Mouse (Mus musculus) midbrain, embryonic 10.5 days (tissue): Measurements from ENCODE around the gene Myh10. TPM values are rescaled to one million over a fixed set of nuclear protein-coding genes. Genes with fewer than 3 reads are reported as not detected.

Experiments
- DNase-seq: peaks from one replicate; pipeline ENCODE4 v3.0.0-alpha.2; 2017; ENCODE audit warnings: low spot score
- H3K27ac ChIP-seq: fragments of 300-500 bp; sonication (generic); replicated peaks from 2 replicates; pipeline ENCODE4 v1.5.1; 2016; ENCODE audit warnings: mild to moderate bottlenecking
- H3K27me3 ChIP-seq: fragments of 300-500 bp; sonication (generic); 2 replicates; pipeline ENCODE4 v1.6.1; 2016; ENCODE audit warnings: low read depth, mild to moderate bottlenecking; ENCODE audit not compliant: poor library complexity, severe bottlenecking
- H3K36me3 ChIP-seq: fragments of 300-500 bp; sonication (generic); 2 replicates; pipeline ENCODE4 v1.6.1; 2016; ENCODE audit warnings: mild to moderate bottlenecking, moderate library complexity
- H3K4me1 ChIP-seq: fragments of 300-500 bp; sonication (generic); 2 replicates; pipeline ENCODE4 v1.6.1; 2016
- H3K4me3 ChIP-seq: fragments of 300-500 bp; sonication (generic); 2 replicates; pipeline ENCODE4 v1.5.1; 2016; ENCODE audit warnings: mild to moderate bottlenecking, moderate library complexity
- H3K9me3 ChIP-seq: fragments of 300-500 bp; sonication (generic); replicated peaks from 2 replicates; pipeline ENCODE4 v1.6.1; 2016; ENCODE audit warnings: mild to moderate bottlenecking
- WGBS: fragments of 180-500 bp; shearing (Covaris S2); methylation state at CpG from one replicate; pipeline ENCODE4 v1.1.7; 2016; 5-methylcytosine and 5-hydroxymethylcytosine counted together
- polyA plus RNA-seq: library from polyadenylated mRNA; unstranded; fragments of >200 nt; fragmentation: Nextera tagmentation; extraction: Ambion mirVana; gene quantifications from 2 replicates; pipeline ENCODE4 v1.2.1, GENCODE M21; 2016

The Myh10 gene
- polyA plus RNA-seq, 1 experiment from 2014 or later, result 134 TPM

GRCm38 (mm10) chr11:68839606-68840005 lies 148.2 kb downstream of the Myh10 start:
- peaks cover 85% of the 10 kb centered on the region for H3K36me3 ChIP-seq
- DNase-seq, result no peak
- H3K4me3 ChIP-seq, result no peak overlapping the region
- no peaks in the 10 kb centered on the region for H3K9me3 ChIP-seq
- no peaks in the 10 kb centered on the region for H3K27me3 ChIP-seq
- no peak overlapping the region for H3K27ac ChIP-seq
- WGBS, result 69% methylated on average over 5 of the region's 5 CpGs
- peaks cover 7% of the 10 kb centered on the region; the same call in 1 of the 2 replicates for H3K4me1 ChIP-seq

- no peak overlapping the region for H3K4me3 ChIP-seq
- H3K9me3 ChIP-seq, result no peaks in the 10 kb centered on the region
- no peak for DNase-seq
- no peak overlapping the region for H3K27ac ChIP-seq
- H3K4me1 ChIP-seq, result peaks cover 42% of the 10 kb centered on the region
- no peaks in the 10 kb centered on the region for H3K27me3 ChIP-seq
- H3K36me3 ChIP-seq, result no peaks in the 10 kb centered on the region
- WGBS, result 91% methylated on average over 7 of the region's 7 CpGs
Observed at GRCm38 (mm10) chr11:68850862-68851261, 159.5 kb downstream of the Myh10 start.

- Histone ChIP-seq H3K27me3 (no peaks in the 10 kb centered on the region), H3K27ac (peak overlapping the region; percentile 90), H3K4me3 (peak overlapping the region; percentile 81), H3K36me3 (no peaks in the 10 kb centered on the region), H3K4me1 (peaks cover 42% of the 10 kb centered on the region), H3K9me3 (no peaks in the 10 kb centered on the region)
- 6% methylated on average over 13 of the region's 13 CpGs for WGBS
- no peak for DNase-seq
Observed at GRCm38 (mm10) chr11:68851644-68852485, 160.5 kb downstream of the Myh10 start.

GRCm38 (mm10) chr11:68852486-68852901 lies 161.1 kb downstream of the Myh10 start:
- Histone ChIP-seq H3K9me3 (no peaks in the 10 kb centered on the region), H3K4me1 (peaks cover 42% of the 10 kb centered on the region), H3K27me3 (no peaks in the 10 kb centered on the region), H3K36me3 (no peaks in the 10 kb centered on the region), H3K27ac (peak overlapping the region; percentile 90), H3K4me3 (peak overlapping the region; percentile 81)
- WGBS, result under 1% methylated on average over 36 of the region's 36 CpGs
- DNase-seq, result no peak

- H3K27me3 ChIP-seq, result no peaks in the 10 kb centered on the region
- H3K36me3 ChIP-seq, result no peaks in the 10 kb centered on the region
- peak; percentile 100 for DNase-seq
- no peaks in the 10 kb centered on the region for H3K9me3 ChIP-seq
- H3K27ac ChIP-seq, result peak overlapping the region; percentile 90
- peak overlapping the region; percentile 81 for H3K4me3 ChIP-seq
- WGBS, result under 1% methylated on average over 42 of the region's 42 CpGs
- H3K4me1 ChIP-seq, result peaks cover 42% of the 10 kb centered on the region
Observed at GRCm38 (mm10) chr11:68852932-68853409, 161.6 kb downstream of the Myh10 start.

- 51% methylated on average over 14 of the region's 14 CpGs for whole genome bisulfite sequencing
- peak overlapping the region; percentile 90 for H3K27ac ChIP-seq
- H3K4me3 ChIP-seq, result peak overlapping the region; percentile 81
- DNase-seq, result no peak
- H3K4me1 ChIP-seq, result peaks cover 42% of the 10 kb centered on the region
- no peaks in the 10 kb centered on the region for H3K9me3 ChIP-seq
- no peaks in the 10 kb centered on the region for H3K27me3 ChIP-seq
- H3K36me3 ChIP-seq, result no peaks in the 10 kb centered on the region
Observed at GRCm38 (mm10) chr11:68853611-68854401, 162.4 kb downstream of the Myh10 start.

GRCm38 (mm10) chr11:68854621-68855020 lies 163.3 kb downstream of the Myh10 start:
- Histone ChIP-seq H3K27ac (no peak overlapping the region), H3K36me3 (no peaks in the 10 kb centered on the region), H3K4me1 (peaks cover 40% of the 10 kb centered on the region), H3K4me3 (no peak overlapping the region), H3K27me3 (no peaks in the 10 kb centered on the region), H3K9me3 (no peaks in the 10 kb centered on the region)
- WGBS, result 86% methylated on average over 3 of the region's 3 CpGs
- no peak for DNase-seq

- 94% methylated on average over 3 of the region's 3 CpGs for WGBS
- no peaks in the 10 kb centered on the region for H3K36me3 ChIP-seq
Observed at GRCm38 (mm10) chr11:68857329-68857728, 166.0 kb downstream of the Myh10 start.

GRCm38 (mm10) chr11:68859943-68860593 lies 168.7 kb downstream of the Myh10 start:
- Histone ChIP-seq H3K36me3 (no peaks in the 10 kb centered on the region), H3K9me3 (no peaks in the 10 kb centered on the region), H3K27me3 (no peaks in the 10 kb centered on the region), H3K27ac (no peak overlapping the region), H3K4me1 (peaks cover 5% of the 10 kb centered on the region; the same call in 1 of the 2 replicates), H3K4me3 (no peak overlapping the region)
- 81% methylated on average over 8 of the region's 8 CpGs for WGBS
- no peak for DNase-seq

More at GRCm38 (mm10) chr11:68857329-68857728, 166.0 kb downstream of the Myh10 start:
- Histone ChIP-seq H3K9me3 (no peaks in the 10 kb centered on the region), H3K4me3 (no peak overlapping the region), H3K27ac (no peak overlapping the region), H3K27me3 (no peaks in the 10 kb centered on the region), H3K4me1 (peaks cover 19% of the 10 kb centered on the region)
- no peak for DNase-seq

- Histone ChIP-seq H3K4me1 (peaks cover 5% of the 10 kb centered on the region; the same call in 1 of the 2 replicates), H3K9me3 (no peaks in the 10 kb centered on the region), H3K4me3 (no peak overlapping the region), H3K27ac (no peak overlapping the region), H3K27me3 (no peaks in the 10 kb centered on the region), H3K36me3 (no peaks in the 10 kb centered on the region)
- DNase-seq, result no peak
- 80% methylated on average over 2 of the region's 2 CpGs for WGBS
Observed at GRCm38 (mm10) chr11:68862260-68862659, 170.9 kb downstream of the Myh10 start.

- Histone ChIP-seq H3K27me3 (no peaks in the 10 kb centered on the region), H3K36me3 (no peaks in the 10 kb centered on the region), H3K27ac (no peak overlapping the region), H3K4me3 (no peak overlapping the region), H3K4me1 (peaks cover 5% of the 10 kb centered on the region; the same call in 1 of the 2 replicates), H3K9me3 (no peaks in the 10 kb centered on the region)
- 76% methylated on average over 4 of the region's 4 CpGs for WGBS
- no peak for DNase-seq
Observed at GRCm38 (mm10) chr11:68863631-68864091, 172.3 kb downstream of the Myh10 start.

GRCm38 (mm10) chr11:68864544-68865189 lies 173.3 kb downstream of the Myh10 start:
- 75% methylated on average over 9 of the region's 9 CpGs for WGBS
- Histone ChIP-seq H3K4me1 (peaks cover 5% of the 10 kb centered on the region; the same call in 1 of the 2 replicates), H3K36me3 (no peaks in the 10 kb centered on the region), H3K9me3 (no peaks in the 10 kb centered on the region), H3K4me3 (no peak overlapping the region), H3K27me3 (no peaks in the 10 kb centered on the region), H3K27ac (no peak overlapping the region)
- no peak for DNase-seq
